8 mouse cellular contexts compared by ENCODE assay signal in the genomic region with DNA sequence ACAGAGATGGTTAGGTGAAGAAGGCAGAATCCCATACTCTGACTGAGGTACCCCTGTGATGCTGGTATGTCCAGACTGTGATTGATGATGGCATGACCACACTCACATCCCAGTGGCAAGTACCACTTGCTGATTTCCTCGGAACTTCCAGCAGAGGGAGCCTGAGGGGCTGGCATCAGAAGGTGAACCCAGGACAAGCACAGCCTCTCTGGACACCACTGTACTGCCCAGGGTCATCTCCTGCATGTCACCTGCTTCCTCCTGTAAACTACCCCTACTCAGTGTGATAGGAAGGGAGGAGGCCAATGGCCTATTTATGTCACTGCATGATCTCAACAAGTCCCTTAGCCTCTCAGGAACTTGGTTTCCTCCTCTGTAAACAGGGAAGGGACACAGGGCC. TPM values are rescaled to one million over a fixed set of nuclear protein-coding genes. Genes with fewer than 3 reads are reported as not detected.
DNase-seq lines count a peak whose midpoint lies in the region; ATAC-seq lines count a peak whose summit lies in the region.

No protein-coding gene starts in this region.

- peak; percentile 61 to 86 for DNase-seq in adrenal gland, adult (ENCODE audit: inconsistent age in 2 of 2, low spot score in 1 of 2)
- no peak for DNase-seq in adrenal gland, postnatal 4 days (ENCODE audit: low spot score in 2 of 2)
- peak; percentile 21 for DNase-seq in layer of hippocampus, adult 11-12 months (ENCODE audit: low spot score)
- no peak for DNase-seq in layer of hippocampus, adult 9-11 months
- DNase-seq in adipocyte (ENCODE audit: low spot score): peak; percentile 28
- peak; percentile 25 for DNase-seq in embryo, embryonic 9.5 days (ENCODE audit: extremely low spot score)
- peak; percentile 61 for DNase-seq in retina, embryonic 14.5 days (ENCODE audit: low spot score)

- ATAC-seq in monocyte, adult 5-6 weeks (replicated peaks; ENCODE audit: insufficient number of reproducible peaks, low FRiP score, low TSS enrichment, poor library complexity, severe bottlenecking): no peak

RNA-seq across cellular contexts. Expression of a gene that starts 27.3 kb away (rescaled TPM):
- total RNA-seq in adrenal gland, postnatal 4 days (2021): 1 to 10 TPM; 4.4 to 6.0 TPM
- not detected in 3 replicates for total RNA-seq in monocyte, adult 5-6 weeks (2017)

Comparison
In these comparisons a context has a peak if more than half of its experiments do, and no peak if none do; other contexts are left out.
1. DNase-seq: peak in adrenal gland, adult (2 of 2), layer of hippocampus, adult 11-12 months (single experiment), adipocyte (single experiment), embryo, embryonic 9.5 days (single experiment) and retina, embryonic 14.5 days (single experiment); none in adrenal gland, postnatal 4 days (0 of 2) and layer of hippocampus, adult 9-11 months (single experiment).